Mouse (Mus musculus) telencephalon, adult 2 months (tissue): ENCODE results near the gene Rora.

Source experiments
- DNase-seq: peaks from one replicate; pipeline ENCODE4 v3.0.0-alpha.2; 2011; ENCODE audit warnings: low read depth, low spot score

Gene Rora

DNA sequence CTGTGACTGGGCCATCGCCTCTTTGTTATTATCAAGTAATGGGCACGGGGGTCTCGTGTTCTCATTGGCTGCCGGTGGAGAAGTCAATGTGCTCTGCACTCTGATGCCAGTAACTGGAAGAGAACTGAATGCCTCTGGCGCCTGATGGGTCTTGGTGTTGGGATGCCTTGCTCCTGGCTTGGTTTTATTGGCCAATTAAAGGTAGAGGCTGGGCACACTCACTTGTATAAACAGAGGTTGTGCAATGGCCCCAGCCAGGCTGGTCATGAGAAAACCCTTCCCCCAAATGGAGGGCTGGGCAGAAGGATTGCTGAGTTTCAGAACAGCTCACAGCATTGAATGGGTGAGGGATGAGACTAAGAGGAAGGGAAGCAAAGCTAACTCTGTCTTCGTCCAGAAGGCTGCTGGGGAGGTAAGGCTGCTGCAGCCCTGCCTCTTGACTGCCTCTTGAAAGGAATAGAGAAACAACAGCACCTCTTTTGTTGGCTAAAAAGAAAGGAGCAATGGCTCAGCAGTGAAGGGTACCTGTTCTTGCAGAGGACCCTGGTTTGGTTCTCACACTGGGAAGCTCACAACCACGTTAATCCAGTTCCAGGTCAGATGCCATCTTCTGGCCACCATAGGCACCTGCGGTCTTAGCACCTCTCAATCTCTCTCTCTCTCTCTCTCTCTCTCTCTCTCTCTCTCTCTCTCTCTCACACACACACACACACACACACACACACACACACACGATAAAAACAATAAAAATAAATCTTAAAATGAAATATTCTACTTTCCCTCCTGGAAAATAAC lies 653.3 kb downstream of the Rora start:
- no peak for DNase-seq

DNA sequence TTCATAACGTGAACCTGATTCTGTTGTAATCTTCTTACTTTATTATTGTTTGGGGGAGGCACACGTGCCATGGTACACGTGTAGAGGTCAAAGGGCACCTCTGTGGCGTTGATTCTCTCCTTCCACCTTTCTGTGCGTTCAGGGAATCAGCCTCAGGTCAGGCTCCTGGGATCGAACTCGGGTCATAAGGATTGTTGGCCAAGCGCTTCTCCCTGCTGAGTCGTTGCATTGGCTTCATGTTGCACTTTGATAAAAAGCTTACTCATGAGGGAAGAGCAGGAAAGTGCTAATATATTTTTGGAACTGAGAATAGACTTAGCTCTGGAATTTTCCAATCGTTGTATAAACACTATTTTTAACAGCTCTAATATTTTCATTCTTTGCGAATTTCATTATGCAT lies 654.4 kb downstream of the Rora start:
- no peak for DNase-seq

DNA sequence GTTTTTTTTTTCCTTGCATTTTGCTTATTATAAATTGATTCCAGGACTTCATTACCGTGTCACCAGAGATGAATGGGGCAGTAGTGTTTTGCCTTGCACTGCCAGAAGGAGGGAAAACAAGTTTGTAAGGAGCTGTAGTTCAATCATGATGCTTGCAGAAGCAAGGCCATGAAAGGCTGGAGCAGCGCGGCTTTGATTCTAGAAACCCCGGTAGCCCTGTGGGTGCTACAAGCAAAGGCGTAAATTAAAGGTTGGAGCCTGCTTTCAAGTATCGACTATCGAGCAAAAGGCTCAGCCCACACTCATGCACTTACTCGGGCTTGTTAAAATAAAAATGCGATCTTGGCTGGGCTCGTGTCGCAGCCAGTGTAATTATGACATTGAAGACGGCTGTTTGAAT lies 656.9 kb downstream of the Rora start:
- DNase-seq, result no peak

DNA sequence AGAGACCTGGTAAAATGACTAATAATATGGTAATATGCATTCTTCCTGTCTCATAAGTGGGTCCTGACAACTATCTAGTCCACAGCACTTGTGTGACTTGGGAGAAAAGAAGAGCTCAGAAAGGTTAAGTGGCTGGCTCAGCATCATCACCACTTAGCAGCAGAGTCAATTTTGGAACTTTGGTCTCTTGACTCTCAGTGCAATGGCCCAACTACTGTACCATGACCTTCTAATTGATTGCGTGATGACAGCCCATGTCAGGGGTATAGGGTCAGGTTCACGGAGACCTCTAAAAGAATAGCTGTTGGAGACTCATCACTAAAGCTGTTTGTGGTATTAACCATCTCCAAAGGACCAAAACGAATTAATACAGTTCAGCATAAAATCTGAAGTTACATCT lies 659.7 kb downstream of the Rora start:
- DNase-seq, result no peak

DNA sequence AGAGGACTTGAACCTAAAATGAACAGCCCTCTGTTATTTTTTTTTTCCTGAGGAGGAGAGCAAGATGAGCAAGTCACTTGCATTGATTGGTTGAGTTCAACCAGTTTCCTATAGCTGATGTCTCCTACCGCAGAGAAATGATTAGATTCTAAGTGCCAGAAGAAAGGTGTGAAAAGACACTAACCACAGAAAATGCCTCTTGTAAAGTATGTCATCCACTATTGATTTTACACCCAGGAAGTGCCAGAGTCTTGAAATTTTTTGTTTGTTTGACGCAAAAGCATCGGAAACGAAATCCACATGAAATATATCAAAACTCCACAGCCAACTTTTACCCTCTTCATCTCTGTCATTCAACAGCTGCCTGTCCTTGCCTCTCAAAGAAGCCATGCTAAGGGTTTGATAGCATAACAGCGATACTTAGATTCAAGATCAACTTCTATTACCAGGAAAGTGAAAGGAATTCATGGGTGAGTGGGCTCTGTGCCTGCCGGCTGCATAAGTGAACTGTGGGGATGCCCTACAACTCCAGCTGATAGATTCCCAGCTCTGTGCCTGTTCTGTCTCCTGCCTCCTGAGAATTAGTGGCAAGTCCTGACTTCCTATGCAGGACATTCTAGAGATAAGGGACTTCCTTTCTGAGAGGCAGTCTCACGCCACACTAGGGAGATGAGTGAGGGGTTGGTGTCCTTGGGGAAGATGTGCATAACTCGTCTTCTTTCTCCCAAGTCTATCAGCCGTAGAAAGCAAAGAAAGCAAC lies 661.0 kb downstream of the Rora start:
- no peak for DNase-seq

DNA sequence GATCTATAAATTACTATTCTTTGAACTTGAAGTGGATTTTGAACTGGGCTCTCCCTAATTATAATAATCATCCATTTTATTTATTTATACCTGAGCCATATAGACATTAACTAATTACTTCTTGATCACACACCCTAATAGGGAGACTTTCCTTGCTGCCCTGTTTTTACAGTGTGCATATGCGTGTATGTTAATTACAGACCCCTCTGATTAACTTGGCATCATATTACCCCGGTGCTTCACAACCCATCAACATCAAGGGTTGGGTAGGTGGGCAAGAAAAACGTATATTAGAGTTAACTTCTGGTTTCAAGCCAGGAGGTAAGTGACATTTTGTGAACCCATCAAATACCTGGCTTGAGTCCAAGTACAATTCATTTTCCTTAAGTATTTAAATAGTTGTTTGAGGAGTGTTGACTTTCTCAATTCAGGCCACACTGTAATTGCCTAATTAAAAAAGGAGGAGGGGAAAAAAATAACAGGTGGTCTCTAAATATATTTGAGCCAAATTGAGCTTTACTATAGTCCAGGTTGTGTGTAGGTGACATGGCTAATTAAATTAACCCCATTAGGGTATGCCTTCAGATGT lies 664.0 kb downstream of the Rora start:
- no peak for DNase-seq

DNA sequence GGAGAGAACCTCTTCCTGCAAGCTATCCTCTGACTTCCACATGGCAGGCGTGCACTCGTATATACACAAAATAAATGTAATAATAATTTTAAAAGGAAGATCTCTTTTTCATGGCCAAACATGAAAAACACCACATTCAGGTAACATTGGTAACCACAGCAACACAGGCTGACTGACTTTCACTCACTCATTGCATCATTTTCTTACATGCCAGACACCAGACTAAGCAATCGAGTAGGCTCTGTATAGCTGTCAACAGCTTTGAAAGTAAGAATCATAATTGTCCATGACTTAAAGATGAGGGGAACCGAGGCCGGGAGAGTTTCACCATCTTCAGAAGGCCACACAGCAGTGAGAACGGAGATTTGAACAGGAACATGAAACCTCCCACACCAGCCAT lies 665.8 kb downstream of the Rora start:
- DNase-seq, result no peak

DNA sequence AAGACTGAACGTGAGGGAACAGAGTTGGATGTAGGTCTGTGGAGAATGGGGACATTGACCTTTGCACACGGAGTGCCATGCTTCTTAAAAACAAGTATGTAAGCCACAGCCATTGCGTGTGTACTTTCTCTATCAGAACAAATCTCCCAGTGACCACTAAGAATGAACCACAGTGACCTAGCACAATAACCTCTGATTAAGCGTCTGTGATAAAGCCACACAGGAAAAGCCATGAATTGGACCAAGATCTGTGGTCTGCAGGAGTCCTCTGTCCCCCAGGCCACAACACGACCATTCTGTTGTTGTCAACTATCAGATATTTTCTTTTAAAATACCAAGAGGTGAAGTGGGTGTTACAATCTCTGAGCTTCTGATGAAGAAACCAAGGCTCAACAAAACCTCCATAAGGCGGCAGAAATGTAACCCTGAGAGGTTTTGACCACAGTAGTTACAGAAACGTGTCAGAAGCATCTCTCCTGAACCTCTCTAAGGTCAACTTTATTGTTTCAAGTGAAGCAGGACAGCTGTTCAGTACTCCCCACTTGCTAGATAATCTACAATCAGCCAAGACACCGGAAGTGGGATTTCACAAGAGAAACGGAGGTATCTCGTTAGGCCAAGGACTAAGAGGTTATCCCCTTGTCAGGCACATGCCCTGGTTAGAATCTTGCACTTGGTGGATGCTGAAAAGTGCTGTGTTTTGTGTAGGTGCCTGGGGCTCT lies 666.5 kb downstream of the Rora start:
- no peak for DNase-seq

DNA sequence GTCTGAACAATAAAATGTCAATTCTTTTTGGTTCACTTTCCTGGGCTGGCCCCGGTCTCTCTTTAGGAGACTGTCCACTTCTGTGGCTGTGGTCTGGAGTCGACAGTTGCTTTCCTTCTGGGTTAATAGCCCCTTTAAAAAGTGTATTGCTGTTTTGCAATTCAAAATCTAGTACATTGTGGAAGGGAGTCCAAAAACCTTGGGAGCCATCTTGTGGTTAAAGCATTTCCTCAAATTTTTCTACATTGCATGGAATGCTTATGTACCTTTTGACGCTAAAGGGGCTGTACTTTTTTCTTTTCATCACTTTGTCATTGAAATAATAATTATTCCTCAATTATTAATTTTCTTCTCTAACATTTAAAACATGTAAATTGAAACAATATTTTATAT lies 667.0 kb downstream of the Rora start:
- no peak for DNase-seq

DNA sequence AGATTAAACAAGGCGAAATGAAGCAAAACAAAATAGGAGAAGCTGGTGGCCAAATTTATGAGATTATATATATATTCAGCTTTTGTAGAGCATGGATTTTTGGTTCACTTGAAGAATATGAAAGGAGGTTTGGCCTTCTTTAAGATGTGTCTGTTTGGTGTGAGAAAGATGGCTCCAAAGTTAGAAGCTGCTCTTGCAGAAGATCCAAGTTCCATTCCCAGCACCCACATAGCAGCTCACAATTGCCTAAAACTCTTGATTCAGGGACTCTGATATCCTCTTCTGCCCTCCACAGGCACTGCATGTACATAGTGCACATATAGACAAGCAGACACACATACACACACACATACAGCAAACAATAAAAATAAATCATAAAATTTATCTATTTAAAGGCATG lies 668.4 kb downstream of the Rora start:
- peak; percentile 40 for DNase-seq

DNA sequence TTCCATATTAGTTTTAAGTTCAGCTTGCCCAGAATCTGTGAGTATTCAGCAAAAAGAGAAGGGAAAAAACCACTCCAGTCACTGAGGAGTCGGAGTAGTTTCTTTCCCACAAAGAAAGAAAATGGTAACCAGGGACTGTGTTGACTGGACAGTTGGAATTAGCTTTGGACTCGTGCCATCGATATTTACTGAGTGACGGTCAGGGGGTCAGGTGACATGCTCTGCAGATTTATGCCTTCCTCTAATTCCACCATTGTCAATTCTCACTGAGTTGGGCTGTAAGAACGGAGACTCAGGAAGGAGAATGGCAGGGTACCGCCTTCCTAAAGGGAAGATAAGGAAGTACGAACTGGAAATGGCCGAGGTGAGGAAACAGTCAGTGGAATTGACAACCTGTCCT lies 670.2 kb downstream of the Rora start:
- DNase-seq, result no peak

DNA sequence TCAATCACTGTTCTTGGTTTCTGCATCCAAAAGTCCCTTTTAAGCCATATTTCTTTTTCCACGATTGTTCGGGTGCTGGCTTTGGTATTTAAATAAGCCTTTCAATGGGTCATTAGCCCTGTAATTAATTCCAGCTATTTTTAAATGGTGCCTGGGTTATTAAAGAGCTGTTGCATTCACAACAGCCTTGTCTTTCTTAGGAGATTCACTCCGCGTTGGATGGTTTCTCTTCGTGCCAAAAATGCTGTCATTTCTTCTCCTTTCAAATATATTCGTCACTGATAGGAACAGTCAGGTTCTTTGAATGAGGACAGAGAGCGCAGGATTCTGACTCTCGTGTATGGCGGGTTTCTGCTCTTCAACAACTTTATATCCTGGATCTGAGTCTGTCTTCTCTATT lies 673.5 kb downstream of the Rora start:
- no peak for DNase-seq

DNA sequence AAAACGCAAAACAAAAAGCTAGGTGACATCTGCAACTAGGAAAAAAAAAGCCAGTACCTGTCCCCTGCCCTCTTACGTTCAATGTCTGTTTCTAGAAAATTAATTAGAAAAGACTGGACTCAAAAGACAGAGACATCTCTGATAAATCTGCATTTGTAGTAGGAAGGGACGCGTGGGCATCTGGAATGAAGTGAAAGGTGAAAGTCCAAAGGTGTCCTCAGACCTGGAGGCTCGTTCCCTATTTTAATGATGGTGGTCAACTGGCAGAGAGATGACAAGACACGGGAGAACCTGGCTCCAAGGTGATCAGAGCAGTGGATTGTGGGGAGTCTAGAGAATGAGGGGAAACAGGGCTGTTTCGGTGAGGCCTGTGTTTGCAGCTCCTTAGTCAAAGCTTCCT lies 674.0 kb downstream of the Rora start:
- DNase-seq, result no peak

DNA sequence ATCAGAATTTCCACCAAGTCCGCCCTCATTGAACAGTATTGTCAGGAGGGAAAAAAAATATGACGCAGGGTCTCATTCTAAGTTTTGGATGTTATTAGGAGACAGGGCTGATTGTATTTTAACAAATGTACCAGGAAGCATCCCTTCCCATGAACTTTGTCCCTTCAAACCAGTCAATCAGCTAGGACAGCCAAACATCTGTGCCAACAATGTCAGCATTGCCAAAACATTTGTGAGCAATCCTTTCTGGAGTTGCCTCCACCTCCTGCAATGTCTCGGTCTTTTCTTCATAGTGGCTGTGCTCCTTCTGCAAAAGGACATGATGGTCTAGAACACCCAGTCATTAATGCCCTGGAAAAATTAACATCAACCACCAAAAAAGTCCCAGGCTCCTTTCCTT lies 678.2 kb downstream of the Rora start:
- DNase-seq, result no peak

DNA sequence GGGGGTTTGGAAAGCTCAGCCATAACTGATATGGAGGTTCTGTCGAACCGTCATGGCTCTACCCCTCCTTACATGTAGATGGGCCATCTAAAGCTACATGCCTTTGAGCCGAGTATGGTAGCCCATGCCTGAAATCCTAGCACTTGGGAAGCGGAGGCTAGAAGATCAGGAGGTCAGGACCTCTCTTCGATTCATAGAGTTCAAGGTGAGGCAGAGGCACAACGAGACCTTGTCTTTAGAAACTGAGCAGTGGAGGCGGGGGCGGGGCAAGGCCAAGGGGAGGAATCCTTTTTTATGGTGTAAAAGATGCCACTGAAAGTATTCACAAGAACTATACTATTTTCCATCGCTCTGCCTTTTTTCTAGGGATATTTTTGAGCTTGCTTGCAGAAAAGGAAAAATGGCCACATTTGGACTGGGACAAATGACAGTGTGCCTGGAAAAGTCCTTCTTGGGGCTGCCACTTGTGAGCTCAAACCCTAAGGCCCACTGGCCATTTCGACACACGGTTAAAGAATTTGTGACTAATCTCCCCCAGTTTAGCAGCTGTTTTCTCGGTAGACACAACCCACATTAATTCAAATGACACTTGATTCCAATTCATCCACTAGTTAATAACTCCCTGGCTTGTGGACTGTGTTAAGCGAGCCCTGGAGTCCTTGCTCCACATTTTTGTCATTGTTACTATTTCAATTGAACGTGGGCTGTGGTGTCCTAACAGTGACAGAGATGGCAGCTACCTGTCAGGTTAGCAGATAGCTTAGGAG lies 679.4 kb downstream of the Rora start:
- no peak for DNase-seq

DNA sequence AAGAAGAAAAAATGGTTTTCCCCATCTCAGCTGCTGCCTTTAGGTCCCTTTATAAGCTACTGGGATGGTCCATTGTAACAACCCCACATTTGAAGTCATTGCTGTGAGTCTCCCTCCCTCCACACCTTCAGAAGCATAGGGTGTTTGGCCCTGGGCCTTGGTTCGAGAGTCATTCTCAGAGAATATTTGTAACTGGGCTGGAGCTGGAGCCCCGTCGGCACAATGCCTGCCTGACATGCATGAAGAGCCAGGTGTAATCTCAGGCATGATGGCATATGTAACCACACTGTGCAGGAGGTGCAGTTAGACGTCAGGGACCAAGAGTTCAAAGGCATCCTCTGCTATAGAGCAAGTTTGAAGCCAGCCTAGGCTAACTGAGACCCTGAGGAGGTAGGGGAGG lies 680.1 kb downstream of the Rora start:
- no peak for DNase-seq

DNA sequence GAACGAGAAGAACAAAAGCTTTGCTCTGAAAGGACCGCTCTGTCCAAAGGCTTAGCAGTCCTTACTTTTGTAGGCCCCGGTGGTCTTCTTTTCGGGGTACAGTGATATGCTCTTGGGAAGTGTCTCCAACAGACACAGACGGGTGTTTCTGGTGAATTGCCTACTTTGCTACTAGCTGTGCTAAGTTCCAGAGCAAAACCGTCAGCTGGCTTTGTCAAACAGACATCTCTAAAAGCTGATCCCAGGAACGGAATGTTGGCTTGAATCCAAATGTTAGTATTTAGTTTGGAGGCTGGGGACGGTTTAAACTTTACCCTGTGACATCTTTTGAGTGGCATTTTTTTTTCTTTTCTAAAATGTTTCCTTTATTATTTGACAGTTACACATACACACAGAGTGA lies 680.5 kb downstream of the Rora start:
- DNase-seq, result no peak

DNA sequence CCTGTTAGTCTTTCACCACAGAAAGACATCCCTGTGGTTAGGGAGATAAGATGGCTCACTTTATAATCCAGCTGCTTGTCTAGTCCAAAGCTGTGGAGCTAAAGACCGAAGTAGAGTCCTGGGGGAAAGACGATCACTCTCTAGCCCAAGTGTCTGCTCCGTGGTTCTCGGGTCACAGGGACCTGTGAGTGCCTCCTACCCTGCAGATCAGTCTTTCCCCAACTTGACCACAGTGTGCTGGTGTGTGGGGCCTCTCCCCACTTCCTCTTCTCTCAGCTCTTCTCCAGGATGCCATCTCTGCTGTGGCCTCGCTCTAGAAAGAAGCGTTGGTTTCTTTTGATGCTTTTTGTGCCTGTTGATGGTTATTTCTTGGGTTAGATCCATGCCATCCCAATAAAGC lies 682.5 kb downstream of the Rora start:
- DNase-seq, result no peak

DNA sequence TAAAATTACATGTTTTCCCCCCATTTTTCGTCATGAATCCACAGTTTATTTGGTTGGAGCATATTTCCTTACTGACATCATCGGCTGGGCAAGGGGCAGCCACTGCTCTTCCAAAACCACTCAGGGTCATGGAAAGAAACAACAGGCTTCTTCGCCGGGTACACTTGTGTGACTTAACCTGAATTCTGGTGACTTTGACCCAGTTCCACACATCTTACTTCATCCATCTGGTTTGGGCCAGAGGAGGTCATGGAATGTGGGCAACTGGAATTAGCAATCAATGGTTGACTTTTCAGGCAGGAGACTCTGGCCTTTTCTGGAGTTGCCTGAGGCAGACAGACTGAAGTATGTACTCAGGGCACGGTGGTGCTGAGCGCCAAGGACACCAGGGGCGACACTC lies 685.6 kb downstream of the Rora start:
- DNase-seq, result no peak

DNA sequence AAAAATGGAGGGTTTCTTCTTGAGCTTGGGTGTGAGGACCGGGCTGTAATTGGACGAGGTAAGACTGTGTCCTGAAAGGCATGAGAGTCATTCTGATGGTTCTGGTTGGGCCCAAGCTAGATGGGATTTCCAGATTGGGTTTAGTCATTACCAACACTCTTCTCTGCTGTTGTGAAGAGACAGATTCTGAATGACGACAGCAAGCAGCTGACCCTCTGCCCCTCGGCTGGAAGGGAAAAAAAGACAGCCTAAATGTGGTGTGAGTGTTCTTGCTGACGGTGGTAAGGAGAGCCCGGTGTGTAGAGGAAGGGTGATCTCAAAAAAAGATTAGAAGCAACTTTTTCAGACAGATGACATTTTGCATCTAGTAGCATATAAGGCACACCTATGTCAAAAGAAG lies 686.2 kb downstream of the Rora start:
- no peak for DNase-seq

DNA sequence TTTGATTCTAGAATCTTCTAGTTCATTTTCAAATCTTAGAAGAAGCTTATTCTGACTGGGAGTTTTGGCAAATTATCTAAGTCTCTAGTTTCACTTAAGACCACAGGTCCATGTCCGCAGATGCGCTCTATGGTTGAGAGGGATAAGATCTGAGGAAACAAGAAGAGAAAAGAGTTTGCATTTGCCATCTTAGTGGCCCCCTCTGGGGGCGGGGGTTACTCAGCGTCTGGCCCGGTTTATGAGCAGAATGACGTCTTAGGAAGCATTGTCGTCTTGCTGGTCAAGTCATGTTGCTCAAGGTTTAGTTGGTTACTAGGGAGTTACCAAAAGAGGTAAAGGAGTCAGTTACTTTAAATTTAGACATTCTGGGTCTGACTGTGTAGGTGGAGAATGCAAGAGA lies 686.8 kb downstream of the Rora start:
- DNase-seq, result no peak

DNA sequence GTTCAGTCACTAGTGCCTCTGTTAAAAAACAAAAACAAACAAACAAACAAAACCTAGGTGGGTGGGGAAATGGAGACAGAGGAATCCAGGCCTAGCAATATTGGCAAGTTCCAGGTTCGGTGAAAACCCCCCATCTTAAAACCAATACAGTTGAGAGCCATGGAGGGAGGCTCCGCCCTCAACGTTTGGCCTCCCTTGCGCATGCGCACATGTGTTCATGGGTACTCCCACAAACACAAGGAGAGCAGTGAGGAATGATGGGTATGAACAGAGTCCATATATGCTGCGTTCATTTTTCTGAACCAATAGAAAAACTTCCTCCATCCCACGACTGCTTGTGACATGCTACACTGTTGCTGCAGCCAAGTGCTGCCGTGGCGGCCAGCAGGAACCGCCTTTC lies 690.3 kb downstream of the Rora start:
- DNase-seq, result no peak
